Mouse (Mus musculus) central nervous system, embryonic 18 days (tissue): ENCODE measurements around the gene Zfp110. TPM values are rescaled to one million over a fixed set of nuclear protein-coding genes. Genes with fewer than 3 reads are reported as not detected.

ENCODE experiments used
- polyA plus RNA-seq: library from polyadenylated mRNA; depleted of rRNA; stranded (reverse); fragments of >200 nt; gene quantifications from 2 replicates; pipeline ENCODE4 v1.2.3, GENCODE M21; 2012; rRNA removed

Gene Zfp110
- 12.7 and 13.3 TPM in 2 replicates for polyA plus RNA-seq

DNA sequence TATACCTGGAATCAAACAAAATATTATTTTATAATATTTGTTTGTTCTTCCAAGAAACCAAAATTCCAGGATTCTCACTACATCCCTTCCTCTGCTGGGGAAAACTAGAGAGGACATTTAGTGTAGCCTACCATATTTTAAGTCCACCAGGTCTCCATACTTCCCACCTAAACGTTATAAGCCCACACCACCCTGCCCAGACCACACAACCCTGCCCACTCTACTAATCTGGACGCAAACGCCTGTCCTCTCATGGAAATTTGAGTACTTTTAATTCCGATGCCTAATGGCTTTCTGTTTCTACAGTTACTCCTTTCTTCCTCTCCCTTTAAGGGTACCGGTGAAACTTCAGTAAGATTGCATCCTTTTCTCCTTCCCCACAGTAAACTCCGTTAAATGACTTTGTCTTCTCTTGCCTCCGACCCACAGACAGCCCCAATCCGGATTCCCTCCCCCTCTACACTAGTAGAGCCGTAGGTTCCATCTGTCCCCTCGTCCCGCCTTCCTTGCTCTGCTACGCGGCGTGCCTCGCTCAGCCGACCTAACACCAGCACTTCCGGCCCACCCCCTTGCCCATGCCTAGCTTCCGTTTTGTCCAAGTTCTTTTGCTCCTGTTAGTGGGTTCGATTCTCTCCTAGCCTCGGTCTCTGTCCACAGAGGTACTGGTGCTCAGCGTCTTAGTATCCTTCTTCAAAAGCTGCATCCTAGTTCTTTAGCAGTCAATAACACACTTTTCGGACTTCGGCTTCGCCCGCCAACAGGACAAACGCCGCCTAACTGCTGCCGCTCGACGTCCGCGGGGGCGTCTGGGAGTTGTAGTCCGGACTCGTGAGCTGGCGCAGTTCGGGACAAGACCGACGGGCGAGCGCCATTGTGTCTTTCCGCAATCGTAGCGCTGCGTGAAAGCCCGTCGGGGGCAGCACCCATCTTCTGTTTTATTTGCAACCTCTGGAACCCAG, at the start of gene Zfp110:
TSS of gene Zfp110 (plus strand) at position 600 of the 959 bp plus-strand sequence.

DNA sequence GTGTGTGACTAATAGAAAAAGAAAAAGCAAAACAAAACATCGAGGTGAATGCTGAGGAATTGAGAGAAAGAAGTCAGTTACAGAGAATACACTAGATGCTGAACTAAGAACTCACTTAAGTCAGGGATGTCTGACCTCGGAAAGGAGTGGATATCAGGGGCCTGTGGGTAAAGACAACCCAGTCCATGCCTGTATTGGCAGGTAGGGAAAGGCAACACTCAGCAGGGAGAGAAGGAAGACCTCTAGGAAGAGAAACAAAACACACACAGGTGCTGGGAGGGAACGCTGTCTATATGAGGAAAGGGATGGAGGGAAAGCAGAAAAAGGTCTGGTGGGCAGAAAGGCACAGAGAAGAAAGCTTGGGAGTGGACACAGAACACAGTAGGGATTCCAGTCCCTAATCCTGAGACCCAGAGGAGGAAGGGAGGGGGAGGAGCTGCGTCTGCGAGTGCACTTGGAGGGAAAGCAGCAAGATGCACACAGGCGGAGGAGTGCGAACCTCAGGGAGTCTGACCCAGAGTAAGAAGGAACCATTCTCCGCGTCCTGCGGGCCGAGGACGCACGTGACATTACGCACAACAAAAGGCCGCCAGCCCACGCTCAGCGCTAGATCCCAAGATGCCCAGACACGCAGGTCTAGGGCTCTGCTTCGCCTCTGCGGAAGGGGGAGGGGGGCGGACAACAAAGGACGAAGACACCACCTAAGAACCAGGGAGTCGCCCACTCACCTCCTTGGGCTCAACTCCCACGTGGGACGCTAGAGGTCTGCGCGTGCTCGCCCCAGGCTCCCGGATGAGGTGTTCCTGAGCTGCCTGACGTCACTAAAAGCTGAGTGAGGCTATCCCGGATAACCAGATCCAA, 31.5 kb upstream of the Zfp110 start, which contains the start of gene Zscan18:
TSS of gene Zscan18 (minus strand) at position 770 of the 861 bp plus-strand sequence.

DNA sequence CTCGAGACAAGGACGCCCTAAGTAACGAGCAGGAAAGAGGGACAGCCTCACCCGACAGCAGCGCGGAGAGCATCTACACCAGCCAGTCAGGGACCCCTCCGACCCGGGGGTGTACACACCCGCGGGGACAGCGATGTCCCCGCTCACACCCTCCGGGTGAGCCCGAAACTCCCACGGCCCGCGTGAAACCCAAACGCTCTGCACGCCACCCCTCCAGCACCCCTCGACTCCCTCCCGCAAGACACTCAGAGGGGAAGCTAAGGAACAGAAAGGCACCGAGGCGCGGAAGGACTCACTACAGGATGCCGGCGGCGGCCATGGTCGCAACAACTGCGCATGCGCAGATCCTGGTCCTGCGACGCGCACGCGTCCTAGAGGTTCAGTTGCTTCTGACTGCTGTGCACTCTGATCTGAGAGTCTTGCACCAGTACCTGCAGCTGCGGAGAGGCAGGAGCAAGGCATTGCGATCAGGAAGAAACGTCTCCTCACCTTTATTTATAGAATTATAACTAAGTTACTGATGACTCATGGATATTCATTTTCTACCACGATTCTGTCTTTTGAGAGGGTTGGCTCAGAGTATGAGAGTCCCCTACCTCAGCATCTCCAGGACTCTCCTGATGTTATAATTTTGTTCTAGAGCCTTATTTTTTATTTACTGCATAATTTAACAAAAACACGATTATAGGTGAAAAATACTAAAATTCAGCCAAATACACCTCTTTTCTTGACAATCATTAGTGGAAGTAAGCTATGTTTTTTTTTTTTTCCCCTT, 15.9 kb upstream of the Zfp110 start, which contains the start of gene Zfp329:
TSS of gene Zfp329 (minus strand) at position 338 of the 775 bp plus-strand sequence.

DNA sequence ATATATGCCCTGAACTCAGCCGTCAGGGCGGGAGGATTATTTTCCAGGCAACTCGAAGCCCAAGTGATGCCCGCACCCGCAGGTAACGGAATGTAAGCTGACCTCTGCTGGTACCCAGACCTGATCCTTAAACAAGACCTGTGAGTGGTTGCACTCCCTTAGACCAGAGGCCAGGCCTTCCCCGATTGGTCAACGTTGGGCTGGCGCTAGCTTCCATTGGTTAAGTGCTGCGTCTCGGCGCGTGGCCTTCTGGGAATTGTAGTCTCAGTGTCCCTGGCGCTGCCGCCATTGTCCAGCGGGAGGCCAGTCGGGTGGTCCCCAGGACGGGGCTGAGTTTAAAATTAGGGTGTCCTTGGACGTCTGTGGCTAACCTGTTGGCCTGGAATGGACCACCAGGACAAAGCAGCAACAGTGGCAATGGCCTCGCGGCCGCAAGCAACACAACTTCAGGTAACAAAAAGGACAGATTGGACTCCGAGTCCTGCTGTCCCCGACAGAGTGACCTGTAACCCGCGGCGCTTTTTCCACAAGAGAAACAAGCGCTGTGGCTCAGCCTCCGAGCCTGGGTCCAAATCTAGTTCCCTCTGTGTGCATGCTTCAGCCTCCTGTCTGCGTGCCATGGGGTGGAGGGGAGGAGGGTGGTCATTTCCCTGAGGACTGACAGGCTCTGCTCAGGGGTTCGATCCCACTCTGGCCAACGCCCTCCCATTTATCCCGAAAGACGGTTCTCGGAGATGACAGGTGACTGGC, 46.5 kb downstream of the Zfp110 start, which contains the start of gene Zfp128:
TSS of gene Zfp128 (plus strand) at position 267 of the 750 bp plus-strand sequence.

DNA sequence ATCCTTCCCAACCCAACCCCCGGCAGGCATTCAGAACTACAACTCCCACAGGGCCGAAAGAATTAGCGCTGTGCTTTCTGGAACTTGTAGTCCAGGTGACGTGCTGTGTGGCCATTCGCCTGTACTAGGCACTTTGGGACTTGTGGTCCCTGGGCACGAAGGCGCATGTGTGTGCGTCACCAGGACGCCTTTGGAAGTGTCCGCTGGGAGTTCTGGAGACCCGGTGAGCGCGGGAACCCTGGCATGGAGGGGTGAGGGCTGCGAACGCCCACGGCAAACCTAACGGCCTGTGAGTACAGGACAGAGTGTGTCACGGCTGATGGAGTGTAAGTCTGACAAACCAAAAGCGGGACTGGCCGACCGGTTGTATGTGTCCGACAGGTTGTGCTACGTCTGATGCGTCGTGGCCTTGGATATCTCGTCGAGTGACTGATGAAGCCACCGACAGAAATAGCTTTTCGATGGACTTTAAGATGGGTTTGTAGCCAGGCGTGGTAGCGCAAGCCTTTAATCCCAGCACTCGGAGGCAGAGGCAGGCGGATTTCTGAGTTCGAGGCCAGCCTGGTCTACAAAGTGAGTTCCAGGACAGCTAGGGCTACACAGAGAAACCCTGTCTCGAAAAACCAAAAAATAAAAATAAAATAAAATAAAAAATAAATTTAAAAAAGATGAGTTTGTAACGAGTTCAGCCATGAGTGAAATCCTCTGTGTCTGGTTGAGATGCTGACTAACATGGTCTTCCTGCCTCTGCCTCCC, 63.3 kb downstream of the Zfp110 start, which contains the start of gene Zscan22:
TSS of gene Zscan22 (plus strand) at position 161 of the 756 bp plus-strand sequence.

Other genes starting within 250 kb of the Zfp110 start
- gene Vmn2r53, start 226.0 kb upstream of the Zfp110 start, polyA plus RNA-seq, result under 0.01 and 0.01 TPM in 2 replicates
- gene Vmn2r54, start 194.4 kb upstream of the Zfp110 start, polyA plus RNA-seq, result not detected in 2 replicates
- not detected in 2 replicates for gene Vmn2r55, start 149.8 kb upstream of the Zfp110 start, polyA plus RNA-seq
- 0.01 TPM in 1 of 2 replicates, not detected in the other for gene Vmn2r56, start 99.8 kb upstream of the Zfp110 start, polyA plus RNA-seq
- 39.2 and 40.2 TPM in 2 replicates for gene Zscan18, start 31.1 kb upstream of the Zfp110 start, polyA plus RNA-seq
- gene Zfp329, start 15.9 kb upstream of the Zfp110 start, polyA plus RNA-seq, result 20.6 and 21.3 TPM in 2 replicates
- 9.5 and 9.9 TPM in 2 replicates for gene Zfp128, start 46.4 kb downstream of the Zfp110 start, polyA plus RNA-seq
- 12.9 and 14.9 TPM in 2 replicates for gene Zscan22, start 63.1 kb downstream of the Zfp110 start, polyA plus RNA-seq
- 2,008 and 2,137 TPM in 2 replicates for gene Rps5, start 87.5 kb downstream of the Zfp110 start, polyA plus RNA-seq
- 1.9 and 2.0 TPM in 2 replicates for gene Rnf225, start 92.7 kb downstream of the Zfp110 start, polyA plus RNA-seq
- 11.9 and 12.0 TPM in 2 replicates for gene Zfp324, start 131.1 kb downstream of the Zfp110 start, polyA plus RNA-seq
- 11.2 and 11.3 TPM in 2 replicates for gene Zfp446, start 143.1 kb downstream of the Zfp110 start, polyA plus RNA-seq
- gene Slc27a5, start 163.4 kb downstream of the Zfp110 start, polyA plus RNA-seq, result 1.1 and 1.2 TPM in 2 replicates
- gene Trim28, start 164.4 kb downstream of the Zfp110 start, polyA plus RNA-seq, result 367 and 417 TPM in 2 replicates
- gene Zbtb45, start 175.3 kb downstream of the Zfp110 start, polyA plus RNA-seq, result 30.5 and 39.6 TPM in 2 replicates
- gene Chmp2a, start 200.0 kb downstream of the Zfp110 start, polyA plus RNA-seq, result 212 and 230 TPM in 2 replicates
- 326 and 330 TPM in 2 replicates for gene Ube2m, start 203.5 kb downstream of the Zfp110 start, polyA plus RNA-seq
- gene Mzf1, start 220.0 kb downstream of the Zfp110 start, polyA plus RNA-seq, result 12.1 and 14.2 TPM in 2 replicates